Mouse (Mus musculus): ENCODE measurements around the gene Psmd12. TPM values are rescaled to one million over a fixed set of nuclear protein-coding genes. Genes with fewer than 3 reads are reported as not detected.

Psmd12 gene
- polyA plus RNA-seq, 1 experiment from 2014 or later, result 168 TPM

Other genes starting within 250 kb of the Psmd12 start
- 13.3 and 14.2 TPM in 2 replicates for gene Pitpnc1, start 8.8 kb upstream of the Psmd12 start, polyA plus RNA-seq (2015; fragmentation: Nextera tagmentation; extraction: Ambion mirVana)
- 16.0 and 17.0 TPM in 2 replicates for gene Helz, start 68.4 kb downstream of the Psmd12 start, polyA plus RNA-seq (2015; fragmentation: Nextera tagmentation; extraction: Ambion mirVana)
- 0.19 TPM in 1 of 2 replicates, not detected in the other for gene Cacng1, start 237.0 kb downstream of the Psmd12 start, polyA plus RNA-seq (2015; fragmentation: Nextera tagmentation; extraction: Ambion mirVana)

All from intestine, embryonic 15.5 days (tissue).